Mouse (Mus musculus) embryonic fibroblast, embryonic 13.5 days (primary cell): ENCODE data around the gene Strn.

Experiments
- CTCF ChIP-seq: IDR thresholded peaks from 2 replicates; pipeline ENCODE4 v1.5.1; 2011; ENCODE audit warnings: mild to moderate bottlenecking, control low read depth, low read length, moderate library complexity, borderline replicate concordance; ENCODE audit not compliant: insufficient read depth
- POLR2A ChIP-seq: IDR thresholded peaks from 2 replicates; pipeline ENCODE4 v1.6.1; 2011; ENCODE audit warnings: low read depth, mild to moderate bottlenecking, control low read depth, low read length, moderate library complexity

DNA sequence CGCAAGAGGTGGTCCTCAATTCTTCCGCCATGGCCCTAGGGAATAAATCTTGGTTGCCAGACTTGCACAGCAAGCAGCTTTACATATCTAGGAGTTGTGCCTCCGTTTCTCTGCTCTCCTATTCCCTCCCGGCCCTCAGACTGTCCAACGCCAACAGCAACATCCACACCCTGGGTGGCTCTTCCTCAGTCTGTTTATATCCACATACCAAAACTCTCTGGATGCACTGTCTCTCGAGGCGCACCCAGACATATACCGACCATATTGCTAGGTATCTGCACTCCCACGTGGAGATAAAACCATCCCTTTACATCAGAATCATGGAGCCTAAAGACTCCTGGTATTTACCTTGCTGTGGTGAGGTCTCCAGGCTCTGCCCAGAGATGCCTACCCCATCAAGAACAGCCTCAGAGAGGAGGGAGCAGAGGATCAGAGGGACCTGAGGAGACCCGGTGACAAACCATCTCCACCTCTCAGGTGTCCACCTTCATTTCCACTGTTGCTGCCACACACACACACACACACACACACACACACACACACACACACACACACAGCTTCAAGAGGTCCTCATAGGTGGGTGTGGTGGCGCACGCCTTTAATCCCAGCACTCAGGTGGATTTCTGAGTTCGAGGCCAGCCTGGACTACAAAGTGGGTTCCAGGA lies 127.7 kb downstream of the Strn start:
- TF ChIP-seq CTCF: no peak
- TF ChIP-seq POLR2A: no peak
